Mouse (Mus musculus): ENCODE results near the gene Capn12.

Capn12 gene

DNA sequence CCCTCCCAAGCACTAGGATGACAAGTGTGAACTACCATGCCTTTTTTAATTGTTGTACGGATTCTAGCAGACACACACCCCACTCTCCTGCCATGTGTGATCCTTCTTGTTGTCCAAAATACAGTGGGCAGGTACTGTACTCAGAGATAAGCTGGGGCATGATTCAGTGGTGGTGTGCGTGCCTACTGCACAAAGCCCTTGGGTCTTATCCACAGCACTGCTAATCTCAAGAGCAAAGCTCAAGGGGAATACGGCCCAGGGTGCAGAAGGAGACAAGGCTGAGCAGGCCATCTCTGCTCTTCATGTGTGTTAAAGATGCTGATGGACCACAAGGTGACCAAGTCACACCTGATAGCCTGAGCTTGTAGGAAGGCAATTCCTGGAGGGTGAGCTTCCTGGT, 40.0 kb downstream of the Capn12 start:
- DNase-seq (ENCODE audit: low spot score) = no peak

DNA sequence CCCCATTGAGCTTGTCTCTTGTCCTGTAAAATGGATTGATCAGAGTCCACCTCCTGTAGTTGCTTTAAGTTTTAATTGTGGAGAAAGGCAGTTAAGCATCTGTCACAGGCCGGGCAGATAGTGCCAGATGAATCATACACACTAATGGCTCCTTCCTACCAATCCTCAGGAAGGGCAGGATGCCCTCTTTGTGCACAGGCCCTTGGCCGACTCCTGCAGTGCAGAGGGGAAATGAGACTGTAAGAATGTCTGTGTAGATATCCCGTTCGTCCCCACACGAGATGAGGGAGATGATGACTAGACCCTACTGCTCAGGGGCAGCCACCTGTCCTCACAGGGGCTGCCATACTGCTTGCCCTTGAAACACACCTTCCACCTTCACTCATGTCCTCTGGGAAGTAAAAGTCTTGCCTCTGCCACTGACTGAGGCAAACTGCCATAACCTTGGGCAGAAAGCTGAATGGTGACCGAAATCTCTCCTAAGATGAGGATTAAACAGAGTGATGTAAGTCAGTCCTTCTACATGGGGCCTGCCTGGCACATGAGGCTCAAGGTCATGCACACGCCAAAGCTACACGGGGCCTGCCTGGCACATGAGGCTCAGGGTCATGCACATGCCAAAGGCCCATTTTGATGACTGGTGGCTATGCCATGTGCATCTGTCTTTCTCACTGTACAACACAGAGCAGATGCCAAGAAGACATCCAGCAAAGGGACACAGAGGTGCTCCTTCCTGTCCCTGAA, 40.7 kb downstream of the Capn12 start:
- no peak for DNase-seq (ENCODE audit: low spot score)

DNA sequence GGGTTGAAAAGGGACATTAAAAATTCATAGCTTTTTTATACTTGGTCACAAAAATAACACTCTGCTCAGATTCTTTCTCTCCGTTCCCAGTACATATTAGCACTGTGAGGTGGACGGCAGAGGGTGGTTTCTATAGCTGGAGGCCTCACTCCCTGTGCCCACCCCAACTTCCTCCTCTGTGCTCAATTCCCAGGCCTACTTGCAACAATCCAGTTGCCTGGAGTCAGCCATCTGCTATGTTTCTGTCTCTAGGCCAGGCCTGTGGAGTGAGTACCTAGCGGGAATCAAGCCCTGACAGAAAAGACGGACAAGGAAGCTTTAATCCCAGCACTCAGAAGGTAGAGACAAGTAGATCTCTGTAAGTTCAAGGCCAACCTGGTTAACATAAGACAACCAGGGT, 41.4 kb downstream of the Capn12 start:
- DNase-seq (ENCODE audit: low spot score) = no peak

DNA sequence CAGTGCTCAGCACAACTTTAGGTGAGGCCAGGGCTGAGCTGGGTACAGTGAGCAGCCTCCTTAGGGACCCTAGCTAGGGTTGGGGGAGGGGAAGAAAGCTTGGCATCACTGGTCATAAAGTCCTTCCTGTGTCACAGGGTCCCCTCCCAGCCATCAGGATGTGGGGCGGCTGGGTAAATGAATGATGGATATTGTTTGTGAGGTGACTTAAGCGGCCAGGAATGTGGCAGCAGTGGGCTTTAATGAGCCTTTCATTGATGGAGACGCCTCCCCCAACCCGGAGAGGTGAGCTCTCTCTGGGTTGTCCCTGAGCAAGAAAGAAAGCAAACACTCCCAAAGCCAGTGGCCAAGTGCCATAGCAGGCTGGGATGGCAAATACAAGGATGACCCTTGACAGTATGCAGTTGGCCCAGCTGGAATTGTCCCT, 42.7 kb downstream of the Capn12 start:
- no peak for DNase-seq (ENCODE audit: low spot score)

DNA sequence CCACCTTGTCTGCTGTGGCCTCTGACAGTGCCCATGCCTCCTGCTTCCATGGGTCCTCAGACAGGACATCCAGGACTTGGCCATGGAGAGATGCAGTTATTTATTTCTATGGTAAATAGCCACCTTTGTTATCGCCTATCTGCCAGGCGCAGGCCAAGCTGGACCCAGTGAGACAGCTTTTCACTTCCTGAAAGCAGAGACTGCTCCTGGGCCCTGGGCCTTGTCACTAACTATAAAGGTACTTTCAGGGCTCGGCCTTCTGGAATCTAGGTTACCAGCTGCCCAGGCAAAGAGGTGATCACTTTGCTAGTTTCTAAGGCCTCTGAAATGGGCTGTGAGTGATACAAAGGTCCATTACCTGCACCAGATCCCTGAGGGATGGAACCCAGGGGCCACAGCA, 43.6 kb downstream of the Capn12 start:
- DNase-seq (ENCODE audit: low spot score) = no peak

DNA sequence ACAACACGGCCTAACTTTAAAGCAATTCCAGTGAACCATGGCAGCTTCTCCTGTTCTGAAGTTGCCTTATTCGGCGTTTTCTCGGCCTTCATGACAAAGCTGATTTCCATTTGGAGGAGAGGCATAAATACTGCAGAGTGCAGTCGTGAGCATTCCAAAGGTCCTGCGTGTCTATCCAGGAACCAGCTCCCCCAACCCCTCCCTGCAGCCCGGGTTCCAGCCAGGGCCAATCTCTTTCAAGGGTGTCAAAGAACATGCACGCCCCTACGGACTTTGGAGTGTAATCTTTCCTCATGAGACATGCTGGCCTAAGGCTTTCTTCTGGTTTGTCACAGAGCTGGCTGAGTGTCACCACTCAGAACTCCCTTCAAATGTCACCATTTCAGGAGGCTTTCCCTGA, 44.1 kb downstream of the Capn12 start:
- no peak for DNase-seq (ENCODE audit: low spot score)

DNA sequence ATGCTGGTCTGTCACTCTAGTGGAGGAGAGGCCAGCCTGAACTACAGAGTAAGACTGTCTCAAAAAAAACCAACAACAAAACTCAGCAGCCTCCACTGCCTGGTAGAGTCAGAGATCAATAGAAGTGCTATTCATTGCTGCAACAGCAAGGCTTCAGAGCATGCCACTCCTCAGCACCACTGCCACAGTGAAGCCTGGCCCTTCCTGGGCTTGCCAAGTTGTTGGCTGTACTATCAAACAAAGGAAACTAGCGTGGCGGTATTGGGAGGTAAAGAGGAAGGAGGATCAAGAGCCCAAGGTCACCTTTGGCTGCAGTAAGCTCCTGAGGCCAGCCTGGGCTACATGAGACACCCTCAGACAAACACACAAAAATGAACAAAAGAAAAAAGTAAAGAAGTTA, 45.0 kb downstream of the Capn12 start:
- DNase-seq (ENCODE audit: low spot score) = no peak

DNA sequence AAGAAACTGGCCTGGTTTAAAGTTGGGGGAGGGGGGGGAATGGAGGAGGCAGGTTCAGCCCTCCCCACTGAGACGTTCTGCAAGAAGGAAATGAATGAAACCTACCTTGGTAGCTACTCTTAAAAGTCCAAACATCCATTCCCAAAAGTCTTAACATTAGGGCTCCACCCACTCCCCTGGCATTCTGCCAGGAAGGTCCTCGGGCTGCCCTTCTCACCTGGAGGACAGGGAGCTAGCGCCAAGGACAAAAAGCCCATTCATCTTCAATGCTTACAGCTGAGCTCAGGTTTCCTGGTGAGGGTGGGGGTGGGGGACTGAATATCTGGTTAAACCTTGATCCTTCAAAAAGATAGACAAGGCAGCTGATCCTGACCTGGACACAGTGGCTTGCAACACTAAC, 48.2 kb downstream of the Capn12 start:
- no peak for DNase-seq (ENCODE audit: low spot score)

DNA sequence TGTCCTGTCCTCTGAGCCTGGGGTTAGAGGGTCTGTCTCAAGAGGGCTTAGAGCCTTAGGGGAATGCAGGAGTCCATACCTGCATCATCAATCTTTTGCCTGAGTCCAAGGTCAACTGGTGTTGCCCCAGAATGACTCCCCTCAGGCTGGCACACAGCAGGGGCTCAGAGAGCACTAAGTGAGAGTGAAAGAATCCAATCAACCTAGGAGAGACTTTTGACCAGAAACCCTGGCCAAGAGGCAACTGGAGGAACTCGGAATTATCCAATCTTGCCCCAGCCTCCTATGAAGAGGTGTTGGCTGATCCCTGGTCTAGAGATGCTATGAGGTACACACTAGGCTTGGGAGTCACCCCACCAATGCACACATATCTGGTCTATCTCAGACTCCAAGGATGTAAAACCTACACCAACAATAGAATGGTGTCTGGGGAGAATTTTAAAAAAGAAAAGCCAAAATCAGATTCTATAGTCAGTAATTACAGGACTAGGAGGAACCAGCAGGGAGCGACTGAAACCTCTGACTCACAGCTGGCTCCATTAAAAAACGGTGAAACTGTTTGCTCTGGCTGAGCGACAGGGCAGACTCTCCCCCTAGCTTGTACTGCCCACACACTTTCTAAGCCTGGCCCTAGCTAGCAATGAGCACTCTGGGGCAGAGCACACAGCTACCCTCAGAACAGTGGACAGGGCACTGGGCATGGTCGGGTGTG, 49.3 kb downstream of the Capn12 start:
- DNase-seq (ENCODE audit: low spot score) = no peak

DNA sequence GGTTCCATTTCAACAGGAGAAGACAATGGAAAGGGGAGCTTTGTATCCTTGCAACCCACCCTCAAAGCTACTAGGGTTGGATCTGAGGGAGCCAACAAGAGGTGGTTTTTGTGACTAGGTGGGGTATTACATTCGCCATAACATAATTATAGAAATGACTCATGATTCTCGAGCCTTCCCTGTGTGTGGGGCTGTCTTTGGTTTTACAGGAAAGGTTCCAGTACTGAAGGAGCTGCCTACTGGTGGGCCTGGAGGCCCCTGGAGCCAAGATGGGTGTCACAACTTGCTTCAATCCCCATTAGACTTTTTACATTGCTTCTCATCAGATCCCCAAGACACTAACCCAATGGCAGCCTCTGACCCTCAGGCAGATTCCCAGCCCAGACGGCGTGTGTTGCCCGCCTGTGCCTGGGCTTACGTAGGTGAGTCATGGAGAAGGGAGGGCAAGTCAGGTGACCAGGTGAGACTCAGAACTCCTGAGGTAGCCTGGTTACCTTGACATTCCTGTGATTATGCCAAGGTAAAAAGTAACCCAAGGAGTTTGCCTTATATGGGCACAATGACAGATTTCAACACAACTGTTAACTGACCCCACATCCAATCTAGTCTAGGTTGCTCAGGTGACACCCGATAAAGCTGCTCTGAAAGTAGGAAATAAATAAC, 49.9 kb downstream of the Capn12 start:
- DNase-seq (ENCODE audit: low spot score) = no peak

DNA sequence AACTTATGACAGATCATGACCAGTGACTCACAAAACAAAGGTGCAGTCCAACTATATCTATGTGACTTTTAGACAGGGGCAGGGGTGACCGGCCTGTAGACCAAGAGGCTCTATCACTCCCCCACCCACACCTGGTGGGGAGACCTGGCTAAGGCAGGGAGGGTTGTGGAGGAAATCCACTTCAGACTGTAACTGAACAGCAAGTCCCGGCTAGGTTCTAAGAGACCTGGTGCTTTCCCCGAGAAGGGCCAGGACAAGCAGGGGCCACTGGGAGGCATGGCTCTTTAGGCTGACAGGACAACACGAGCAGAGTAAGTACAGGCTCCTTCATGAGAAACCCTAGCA, 50.4 kb downstream of the Capn12 start:
- DNase-seq (ENCODE audit: low spot score) = no peak

DNA sequence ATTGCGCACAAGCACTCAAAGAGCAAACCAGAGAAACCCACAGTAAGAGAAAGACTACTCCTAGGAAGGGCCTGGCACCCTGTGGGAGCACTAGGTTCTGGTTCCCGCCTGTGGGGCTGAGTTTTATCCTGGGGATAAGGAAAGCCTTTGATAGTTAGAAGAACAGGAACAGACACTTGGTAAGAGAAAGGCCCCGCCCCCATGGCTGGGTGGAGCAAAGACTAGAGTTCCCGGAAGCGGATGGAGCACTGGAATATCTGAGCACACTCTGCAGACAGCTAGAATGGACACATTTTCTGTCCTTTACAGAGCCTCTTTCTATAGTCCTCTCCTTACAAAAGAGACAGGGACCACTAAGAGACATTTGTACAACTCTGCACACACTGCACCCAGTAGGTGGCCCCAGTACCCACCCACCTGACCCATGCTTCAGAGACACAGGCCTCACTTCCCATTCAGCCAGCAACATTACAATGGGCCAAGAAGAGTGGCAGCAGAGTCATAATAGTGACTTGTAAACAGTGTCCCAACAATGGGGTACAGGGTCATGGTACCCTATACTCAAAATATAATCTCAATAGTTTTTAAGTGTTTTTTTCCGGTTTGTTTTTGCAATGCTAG, 51.3 kb downstream of the Capn12 start:
- DNase-seq (ENCODE audit: low spot score) = peak; percentile 37

DNA sequence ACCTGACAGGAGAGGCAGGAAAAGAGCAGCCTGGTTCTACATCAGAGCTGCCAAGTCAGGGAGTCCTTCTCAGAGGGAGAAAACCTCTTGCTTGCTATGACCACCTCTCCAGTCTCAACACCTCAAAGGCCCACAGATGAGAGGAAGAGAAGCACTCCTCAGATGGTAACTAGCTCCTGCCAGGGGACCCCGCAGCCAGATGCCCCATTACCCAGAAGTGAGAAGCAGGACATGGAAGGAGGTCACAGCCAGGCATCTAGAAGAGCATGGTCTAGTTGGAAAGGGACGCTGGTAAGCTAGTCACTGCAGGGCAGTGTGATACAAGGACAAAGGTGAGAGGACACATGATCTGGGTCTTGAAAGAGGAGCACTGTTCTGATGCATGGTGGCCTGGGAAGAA, 52.6 kb downstream of the Capn12 start:
- no peak for DNase-seq (ENCODE audit: low spot score)

DNA sequence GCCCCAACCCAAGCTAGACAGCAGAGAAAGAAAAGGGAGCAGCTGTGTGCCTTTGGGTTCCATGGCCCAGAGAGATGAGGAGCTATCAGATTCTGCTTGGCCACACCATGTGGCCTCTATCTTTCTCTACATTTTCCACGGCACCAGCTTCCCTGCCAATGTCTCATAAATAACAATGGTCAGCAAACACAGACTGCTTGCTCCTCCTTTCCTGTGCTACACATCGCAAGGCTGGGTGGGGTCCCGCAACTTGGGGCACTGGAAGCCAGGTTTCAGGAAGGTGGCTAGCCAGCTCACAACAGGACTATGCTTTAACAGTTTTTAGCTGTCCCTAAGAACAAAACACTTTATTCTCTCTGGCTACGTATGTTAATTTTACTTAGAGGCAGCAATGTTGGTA, 55.6 kb downstream of the Capn12 start:
- DNase-seq (ENCODE audit: low spot score) = no peak

DNA sequence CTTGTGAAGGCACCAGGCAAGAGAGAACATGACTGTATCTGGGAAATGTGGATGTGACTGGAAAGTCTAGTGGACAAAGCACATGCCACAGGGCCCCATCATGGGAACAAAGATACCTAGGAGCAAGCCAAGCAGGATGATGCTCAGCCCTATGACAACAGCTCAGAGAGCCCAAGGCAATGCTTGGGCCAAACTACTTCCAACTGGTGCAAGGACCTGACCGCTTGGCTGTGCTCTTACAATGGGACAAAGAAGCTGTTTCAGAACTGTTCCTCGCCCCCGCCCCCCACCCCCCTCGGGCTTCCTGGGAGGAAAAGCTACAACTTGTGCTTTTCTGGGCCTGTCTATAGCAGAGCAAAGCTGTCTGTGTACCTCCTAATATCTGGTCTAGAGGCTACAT, 57.4 kb downstream of the Capn12 start:
- DNase-seq (ENCODE audit: low spot score) = no peak

DNA sequence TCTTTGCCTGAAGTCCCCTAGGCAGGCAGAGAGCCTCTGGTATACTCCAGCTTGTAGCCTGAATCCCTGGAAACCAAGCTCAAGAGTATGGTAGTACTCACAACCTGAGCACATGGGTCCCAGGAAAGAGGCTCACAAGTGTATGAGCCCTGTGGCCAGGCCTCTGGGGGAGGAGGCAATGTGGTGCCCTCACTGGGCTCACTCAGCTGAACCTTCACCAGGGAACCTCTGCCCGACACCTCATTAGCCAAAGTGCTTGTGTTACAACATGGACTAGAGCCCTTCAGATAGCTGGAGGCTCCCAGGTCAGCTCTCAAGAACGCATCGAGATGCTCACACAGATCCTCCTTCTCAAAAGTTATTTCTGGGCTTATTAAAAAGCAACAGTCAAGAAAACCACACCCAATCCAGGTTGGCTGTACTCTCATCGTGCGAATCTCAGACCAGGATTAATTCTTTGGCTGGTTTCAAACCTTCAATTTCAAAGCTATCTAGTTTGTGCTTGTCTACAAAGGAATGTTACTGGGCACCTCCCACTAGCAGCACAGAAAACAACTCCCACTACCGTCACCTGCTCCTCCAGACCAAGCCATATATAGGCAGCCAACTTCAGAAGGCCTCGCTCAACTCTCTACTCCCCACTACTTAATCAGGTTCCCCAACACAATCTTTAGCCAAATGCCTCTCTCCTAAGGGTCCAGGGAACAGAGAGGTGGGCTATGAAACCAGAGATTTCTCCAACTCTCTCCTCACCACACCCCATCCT, 58.4 kb downstream of the Capn12 start:
- no peak for DNase-seq (ENCODE audit: low spot score)

DNA sequence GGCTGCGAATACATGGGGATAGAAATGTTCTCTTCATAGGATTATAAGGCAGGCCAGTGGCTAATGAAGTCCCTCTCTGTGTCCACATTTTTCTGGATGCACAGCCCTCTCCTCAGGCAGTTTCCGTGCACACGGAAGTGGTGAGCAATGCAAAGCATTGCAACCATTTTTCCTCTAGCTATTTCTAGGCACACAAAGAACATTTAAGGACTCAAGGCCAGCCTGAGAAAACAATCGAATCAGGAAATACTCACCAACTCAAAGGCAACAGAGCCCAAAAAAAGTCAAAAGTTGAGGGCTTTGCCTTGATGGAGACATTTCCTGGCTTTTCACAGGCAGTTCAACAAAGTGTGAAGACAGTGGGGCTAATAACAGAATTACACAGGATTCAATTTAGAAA, 59.9 kb downstream of the Capn12 start:
- DNase-seq (ENCODE audit: low spot score) = no peak

DNA sequence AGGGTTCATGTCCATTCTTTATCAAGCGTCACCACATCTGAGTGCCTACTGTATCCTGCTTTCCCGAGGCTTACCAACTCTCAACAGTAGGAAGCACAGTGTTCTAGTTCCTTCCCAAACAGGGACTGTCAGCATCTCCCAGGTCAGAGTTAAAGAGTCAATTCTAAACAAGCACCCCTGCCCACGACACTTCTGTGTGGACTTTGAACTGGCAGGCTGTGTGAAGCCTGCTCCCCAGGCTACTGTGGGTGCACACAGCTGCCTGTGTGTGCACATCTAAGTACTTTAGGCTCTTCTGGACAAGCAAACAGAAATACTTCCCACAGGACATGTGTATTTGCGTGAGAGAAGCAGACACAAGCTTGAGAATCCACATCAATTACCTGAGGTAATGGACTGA, 60.3 kb downstream of the Capn12 start:
- DNase-seq (ENCODE audit: low spot score) = no peak
